Mouse (Mus musculus) liver, adult 2 months (tissue): ENCODE results near the gene Ank.

Experiments
- CTCF ChIP-seq: fragments of 200-500 bp; IDR thresholded peaks from 2 replicates; pipeline ENCODE4 v1.5.1; 2011; ENCODE audit warnings: low read depth, low read length, control low read depth
- POLR2A ChIP-seq: fragments of 200-500 bp; IDR thresholded peaks from 2 replicates; pipeline ENCODE4 v1.6.1; 2011; ENCODE audit warnings: low read length, control low read depth; ENCODE audit not compliant: insufficient read depth; ENCODE audit errors: extremely low read depth

- TF ChIP-seq POLR2A (no peak), CTCF (no peak)
Measured at GRCm38 (mm10) chr15:27457001-27457400, 9.5 kb upstream of the Ank start.
